Mouse (Mus musculus): ENCODE data around the gene Mc1r. TPM values are rescaled to one million over a fixed set of nuclear protein-coding genes. Genes with fewer than 3 reads are reported as not detected.

Mc1r gene
- total and polyA plus RNA-seq, 3 experiments = 0.31 to 0.45 TPM; not detected in 1

DNA sequence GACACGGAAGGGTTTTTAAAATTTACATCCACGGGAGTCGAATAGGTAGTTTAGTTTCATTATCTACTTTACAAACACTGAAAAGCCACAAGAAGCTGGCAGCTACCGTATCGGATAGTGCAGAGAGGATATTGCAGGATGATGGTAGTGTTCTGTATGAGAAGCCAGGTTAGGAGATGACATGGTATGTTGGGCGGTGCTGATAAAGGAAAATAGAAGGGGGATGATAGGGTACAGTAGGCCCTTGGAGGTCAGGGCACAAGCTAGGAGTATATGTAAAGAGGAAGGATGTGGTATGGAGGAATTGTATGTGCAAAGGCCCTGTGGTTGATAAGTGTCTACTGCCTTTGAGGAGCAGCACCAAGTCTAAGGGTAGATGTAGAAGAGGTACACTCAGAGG is 47.7 kb downstream of the Mc1r start (continued):
- TF ChIP-seq BHLHE40 (IDR thresholded peaks at IDR 0.05; ENCODE audit: borderline replicate concordance, low read depth, low read length) = no peak

Other genes starting within 250 kb of the Mc1r start
- 0.15 TPM in 1 of 2 replicates, not detected in the other for gene Sult5a1, start 248.8 kb upstream of the Mc1r start, total RNA-seq (2012; rRNA removed)
- gene Sult5a1, start 248.8 kb upstream of the Mc1r start, polyA plus RNA-seq (2012; ENCODE audit: insufficient read depth in 1 of 2, insufficient read length in 2 of 2, low read depth in 1 of 2, low replicate concordance in 2 of 2, missing spikeins in 1 of 2) = not detected
- gene Dpep1, start 220.9 kb upstream of the Mc1r start, total RNA-seq (2012; rRNA removed) = not detected in 2 replicates
- not detected for gene Dpep1, start 220.9 kb upstream of the Mc1r start, polyA plus RNA-seq (2012; ENCODE audit: insufficient read depth in 1 of 2, insufficient read length in 2 of 2, low read depth in 1 of 2, low replicate concordance in 2 of 2, missing spikeins in 1 of 2)
- gene Chmp1a, start 194.3 kb upstream of the Mc1r start, total RNA-seq (2012; rRNA removed) = 68.6 and 80.5 TPM in 2 replicates
- gene Chmp1a, start 194.3 kb upstream of the Mc1r start, polyA plus RNA-seq (2012; ENCODE audit: insufficient read depth in 1 of 2, insufficient read length in 2 of 2, low read depth in 1 of 2, low replicate concordance in 2 of 2, missing spikeins in 1 of 2) = 10 to 100 TPM in 1 of 2 experiments, not detected in 1; 85.7 TPM
- gene Spata33, start 194.3 kb upstream of the Mc1r start, total RNA-seq (2012; rRNA removed) = 0.98 and 1.2 TPM in 2 replicates
- 1 to 10 TPM in 1 of 2 experiments, not detected in 1; 1.4 TPM for gene Spata33, start 194.3 kb upstream of the Mc1r start, polyA plus RNA-seq (2012; ENCODE audit: insufficient read depth in 1 of 2, insufficient read length in 2 of 2, low read depth in 1 of 2, low replicate concordance in 2 of 2, missing spikeins in 1 of 2)
- gene Cdk10, start 182.3 kb upstream of the Mc1r start, total RNA-seq (2012; rRNA removed) = 23.2 and 28.0 TPM in 2 replicates
- 10 to 100 TPM in 1 of 2 experiments, not detected in 1; 43.8 TPM for gene Cdk10, start 182.3 kb upstream of the Mc1r start, polyA plus RNA-seq (2012; ENCODE audit: insufficient read depth in 1 of 2, insufficient read length in 2 of 2, low read depth in 1 of 2, low replicate concordance in 2 of 2, missing spikeins in 1 of 2)
- 1.2 and 1.9 TPM in 2 replicates for gene Spata2l, start 170.9 kb upstream of the Mc1r start, total RNA-seq (2012; rRNA removed)
- gene Spata2l, start 170.9 kb upstream of the Mc1r start, polyA plus RNA-seq (2012; ENCODE audit: insufficient read depth in 1 of 2, insufficient read length in 2 of 2, low read depth in 1 of 2, low replicate concordance in 2 of 2, missing spikeins in 1 of 2) = 1 to 10 TPM in 1 of 2 experiments, not detected in 1; 3.1 TPM
- gene Zfp276, start 152.9 kb upstream of the Mc1r start, total RNA-seq (2012; rRNA removed) = 11.8 and 16.0 TPM in 2 replicates
- 10 to 100 TPM in 1 of 2 experiments, not detected in 1; 19.2 TPM for gene Zfp276, start 152.9 kb upstream of the Mc1r start, polyA plus RNA-seq (2012; ENCODE audit: insufficient read depth in 1 of 2, insufficient read length in 2 of 2, low read depth in 1 of 2, low replicate concordance in 2 of 2, missing spikeins in 1 of 2)
- gene Vps9d1, start 152.8 kb upstream of the Mc1r start, total RNA-seq (2012; rRNA removed) = 3.0 and 4.4 TPM in 2 replicates
- 10 to 100 TPM in 1 of 2 experiments, not detected in 1; 12.2 TPM for gene Vps9d1, start 152.8 kb upstream of the Mc1r start, polyA plus RNA-seq (2012; ENCODE audit: insufficient read depth in 1 of 2, insufficient read length in 2 of 2, low read depth in 1 of 2, low replicate concordance in 2 of 2, missing spikeins in 1 of 2)
- 22.9 and 32.2 TPM in 2 replicates for gene Fanca, start 88.5 kb upstream of the Mc1r start, total RNA-seq (2012; rRNA removed)
- 10 to 100 TPM in 1 of 2 experiments, not detected in 1; 75.9 TPM for gene Fanca, start 88.5 kb upstream of the Mc1r start, polyA plus RNA-seq (2012; ENCODE audit: insufficient read depth in 1 of 2, insufficient read length in 2 of 2, low read depth in 1 of 2, low replicate concordance in 2 of 2, missing spikeins in 1 of 2)
- 1.1 and 2.8 TPM in 2 replicates for gene Spire2, start 74.4 kb upstream of the Mc1r start, total RNA-seq (2012; rRNA removed)
- gene Spire2, start 74.4 kb upstream of the Mc1r start, polyA plus RNA-seq (2012; ENCODE audit: insufficient read depth in 1 of 2, insufficient read length in 2 of 2, low read depth in 1 of 2, low replicate concordance in 2 of 2, missing spikeins in 1 of 2) = 1 to 10 TPM in 1 of 2 experiments, not detected in 1; 5.4 TPM
- 107 TPM in 2 replicates for gene Tcf25, start 33.4 kb upstream of the Mc1r start, total RNA-seq (2012; rRNA removed)
- gene Tcf25, start 33.4 kb upstream of the Mc1r start, polyA plus RNA-seq (2012; ENCODE audit: insufficient read depth in 1 of 2, insufficient read length in 2 of 2, low read depth in 1 of 2, low replicate concordance in 2 of 2, missing spikeins in 1 of 2) = 100 to 1,000 TPM in 1 of 2 experiments, not detected in 1; 327 TPM
- 0.69 TPM in 2 replicates for gene Tubb3, start 4.3 kb downstream of the Mc1r start, total RNA-seq (2012; rRNA removed)
- gene Tubb3, start 4.3 kb downstream of the Mc1r start, polyA plus RNA-seq (2012; ENCODE audit: insufficient read depth in 1 of 2, insufficient read length in 2 of 2, low read depth in 1 of 2, low replicate concordance in 2 of 2, missing spikeins in 1 of 2) = 1 to 10 TPM in 1 of 2 experiments, not detected in 1; 1.4 TPM
- gene Def8, start 16.4 kb downstream of the Mc1r start, total RNA-seq (2012; rRNA removed) = 23.8 and 26.0 TPM in 2 replicates
- gene Def8, start 16.4 kb downstream of the Mc1r start, polyA plus RNA-seq (2012; ENCODE audit: insufficient read depth in 1 of 2, insufficient read length in 2 of 2, low read depth in 1 of 2, low replicate concordance in 2 of 2, missing spikeins in 1 of 2) = 10 to 100 TPM in 1 of 2 experiments, not detected in 1; 34.0 TPM
- gene Afg3l1, start 70.8 kb downstream of the Mc1r start, total RNA-seq (2012; rRNA removed) = 27.5 and 31.0 TPM in 2 replicates
- 10 to 100 TPM in 1 of 2 experiments, not detected in 1; 68.4 TPM for gene Afg3l1, start 70.8 kb downstream of the Mc1r start, polyA plus RNA-seq (2012; ENCODE audit: insufficient read depth in 1 of 2, insufficient read length in 2 of 2, low read depth in 1 of 2, low replicate concordance in 2 of 2, missing spikeins in 1 of 2)
- gene Dbndd1, start 108.4 kb downstream of the Mc1r start, total RNA-seq (2012; rRNA removed) = 0.29 and 0.73 TPM in 2 replicates
- 1 to 10 TPM in 1 of 2 experiments, not detected in 1; 4.2 TPM for gene Dbndd1, start 108.4 kb downstream of the Mc1r start, polyA plus RNA-seq (2012; ENCODE audit: insufficient read depth in 1 of 2, insufficient read length in 2 of 2, low read depth in 1 of 2, low replicate concordance in 2 of 2, missing spikeins in 1 of 2)
- 12.5 and 14.4 TPM in 2 replicates for gene Gas8, start 111.7 kb downstream of the Mc1r start, total RNA-seq (2012; rRNA removed)
- 100 to 1,000 TPM in 1 of 2 experiments, 10 to 100 TPM in 1; 20.8 to 179 TPM for gene Gas8, start 111.7 kb downstream of the Mc1r start, polyA plus RNA-seq (2012; ENCODE audit: insufficient read depth in 1 of 2, insufficient read length in 2 of 2, low read depth in 1 of 2, low replicate concordance in 2 of 2, missing spikeins in 1 of 2)
- gene Rhou, start 246.8 kb downstream of the Mc1r start, total RNA-seq (2012; rRNA removed) = not detected in 2 replicates
- gene Rhou, start 246.8 kb downstream of the Mc1r start, polyA plus RNA-seq (2012; ENCODE audit: insufficient read depth in 1 of 2, insufficient read length in 2 of 2, low read depth in 1 of 2, low replicate concordance in 2 of 2, missing spikeins in 1 of 2) = not detected